Mouse (Mus musculus): ENCODE results near the gene Rnf5. TPM values are rescaled to one million over a fixed set of nuclear protein-coding genes. Genes with fewer than 3 reads are reported as not detected.

Rnf5 gene
- polyA plus RNA-seq, 1 experiment from 2014 or later = 241 TPM

DNA sequence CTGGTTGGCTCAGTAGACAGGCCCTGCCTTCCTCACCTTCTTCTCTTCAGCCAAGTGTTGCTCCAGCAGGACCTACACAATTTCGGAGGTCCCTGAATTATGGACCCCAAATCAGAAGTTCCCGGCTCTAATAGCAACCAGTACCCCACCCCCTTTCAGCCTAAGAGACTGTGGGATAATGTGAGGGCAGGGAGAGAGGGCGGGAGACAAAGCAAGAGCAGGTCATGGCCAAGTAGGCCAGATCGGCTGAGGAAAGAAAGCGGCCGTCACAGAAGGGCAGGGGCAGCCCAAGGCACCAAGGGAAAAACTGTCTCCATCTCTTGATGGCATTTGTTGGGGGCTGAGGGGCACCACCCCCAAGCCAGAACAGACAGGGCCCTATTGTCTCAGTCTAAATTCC lies 12.4 kb upstream of the Rnf5 start, which contains the start of gene Egfl8:
Gene Egfl8 (minus strand): TSS at position 101 of the 400 bp plus-strand sequence.
- H3K36me3 ChIP-seq (replicated peaks) = peaks cover 67% of the 10 kb centered on the region
- no peak within 1 kb of the TSS for H3K4me2 ChIP-seq
- H3K9ac ChIP-seq = peak within 1 kb of the TSS; percentile 4; the same call in 1 of the 2 replicates
- H3K4me1 ChIP-seq = no peaks in the 10 kb centered on the region
- 0 out of 2 replicates have a peak within 1 kb of the TSS, but pooled peaks have one; percentile 19 for H3K27ac ChIP-seq
- no peaks in the 10 kb centered on the region for H3K9me3 ChIP-seq
- H3K27me3 ChIP-seq = no peaks in the 10 kb centered on the region
- ATAC-seq (ENCODE audit: low FRiP score) = no peak
- H3K4me3 ChIP-seq (replicated peaks) = no peak within 1 kb of the TSS
- WGBS = 68% methylated on average over 6 of the region's 6 CpGs

DNA sequence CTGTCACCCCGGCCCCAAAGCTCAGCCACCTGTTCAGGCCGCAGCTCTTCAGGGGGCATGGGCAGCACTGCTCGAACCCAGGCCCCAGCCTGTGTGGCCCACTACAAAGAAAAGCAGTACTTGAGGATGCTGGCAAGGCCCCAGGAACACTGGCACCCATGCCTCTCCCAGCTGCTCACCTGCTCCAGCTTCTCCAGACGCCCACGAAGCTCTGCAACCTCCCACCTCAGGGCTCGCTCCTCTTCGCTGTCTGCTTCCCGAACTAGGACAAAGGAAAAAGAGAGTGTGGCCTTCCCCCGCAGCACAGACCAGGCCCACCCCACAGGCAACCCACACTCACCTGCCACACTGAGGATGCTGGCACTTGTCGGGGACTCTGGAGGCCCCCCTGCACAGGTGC lies 10.3 kb upstream of the Rnf5 start:
- Histone ChIP-seq H3K27ac (no peak overlapping the region), H3K9me3 (no peaks in the 10 kb centered on the region), H3K4me1 (no peaks in the 10 kb centered on the region; the same call in 1 of the 2 replicates), H3K4me2 (no peak overlapping the region), H3K36me3 (replicated peaks) (peaks cover 72% of the 10 kb centered on the region), H3K27me3 (no peaks in the 10 kb centered on the region), H3K9ac (no peak overlapping the region), H3K4me3 (replicated peaks) (no peak overlapping the region)
- no peak for ATAC-seq (ENCODE audit: low FRiP score)
- WGBS = 94% methylated on average over 10 of the region's 10 CpGs

GRCm38 (mm10) chr17:34613054-34613645 lies 9.7 kb upstream of the Rnf5 start:
- WGBS = 89% methylated on average over 11 of the region's 11 CpGs
- peaks cover 72% of the 10 kb centered on the region for H3K36me3 ChIP-seq (replicated peaks)
- no peak for ATAC-seq (ENCODE audit: low FRiP score)

GRCm38 (mm10) chr17:34611050-34611449 lies 7.6 kb upstream of the Rnf5 start:
- H3K27ac ChIP-seq = no peak overlapping the region
- no peak overlapping the region for H3K4me2 ChIP-seq
- peaks cover 17% of the 10 kb centered on the region for H3K4me1 ChIP-seq
- H3K27me3 ChIP-seq = no peaks in the 10 kb centered on the region
- ATAC-seq (ENCODE audit: low FRiP score) = no peak
- no peak overlapping the region for H3K4me3 ChIP-seq (replicated peaks)
- H3K9me3 ChIP-seq = no peaks in the 10 kb centered on the region
- no peak overlapping the region for H3K9ac ChIP-seq
- peaks cover 55% of the 10 kb centered on the region for H3K36me3 ChIP-seq (replicated peaks)
- WGBS = 93% methylated on average over 8 of the region's 8 CpGs

More at GRCm38 (mm10) chr17:34613054-34613645, 9.7 kb upstream of the Rnf5 start:
- Histone ChIP-seq H3K4me3 (replicated peaks) (no peak overlapping the region), H3K9ac (no peak overlapping the region), H3K4me2 (no peak overlapping the region), H3K27ac (no peak overlapping the region), H3K27me3 (no peaks in the 10 kb centered on the region), H3K9me3 (no peaks in the 10 kb centered on the region), H3K4me1 (no peaks in the 10 kb centered on the region; the same call in 1 of the 2 replicates)

- Histone ChIP-seq H3K4me2 (no peak overlapping the region), H3K4me3 (replicated peaks) (no peak overlapping the region), H3K4me1 (peaks cover 29% of the 10 kb centered on the region), H3K9ac (no peak overlapping the region), H3K9me3 (no peaks in the 10 kb centered on the region), H3K27ac (no peak overlapping the region), H3K36me3 (replicated peaks) (peaks cover 28% of the 10 kb centered on the region), H3K27me3 (no peaks in the 10 kb centered on the region)
- no peak for ATAC-seq (ENCODE audit: low FRiP score)
- 85% methylated on average over 7 of the region's 7 CpGs for WGBS
Measured at GRCm38 (mm10) chr17:34607997-34608396, 4.5 kb upstream of the Rnf5 start.

- Histone ChIP-seq H3K4me2 (peak overlapping the region; percentile 96), H3K4me3 (replicated peaks) (peak overlapping the region; percentile 97), H3K9ac (peak overlapping the region; percentile 99), H3K27me3 (no peaks in the 10 kb centered on the region), H3K9me3 (no peaks in the 10 kb centered on the region), H3K27ac (peak overlapping the region; percentile 92), H3K36me3 (replicated peaks) (peaks cover 20% of the 10 kb centered on the region), H3K4me1 (peaks cover 42% of the 10 kb centered on the region)
- ATAC-seq (ENCODE audit: low FRiP score) = no peak
- WGBS = 18% methylated on average over 31 of the region's 32 CpGs
Measured at GRCm38 (mm10) chr17:34606186-34607039, 2.9 kb upstream of the Rnf5 start.

- peak overlapping the region; percentile 96 for H3K4me2 ChIP-seq
- peak; percentile 67 for ATAC-seq (ENCODE audit: low FRiP score)
Measured at GRCm38 (mm10) chr17:34605609-34606008, 2.1 kb upstream of the Rnf5 start.

GRCm38 (mm10) chr17:34604511-34605237 lies 1.2 kb upstream of the Rnf5 start:
- Histone ChIP-seq H3K4me3 (replicated peaks) (peak overlapping the region; percentile 97), H3K4me1 (peaks cover 42% of the 10 kb centered on the region), H3K36me3 (replicated peaks) (peaks cover 22% of the 10 kb centered on the region), H3K4me2 (peak overlapping the region; percentile 96), H3K27me3 (no peaks in the 10 kb centered on the region), H3K9me3 (no peaks in the 10 kb centered on the region), H3K9ac (peak overlapping the region; percentile 99), H3K27ac (peak overlapping the region; percentile 92)
- WGBS = 16% methylated on average over 24 of the region's 24 CpGs
- ATAC-seq (ENCODE audit: low FRiP score) = no peak

More at GRCm38 (mm10) chr17:34605609-34606008, 2.1 kb upstream of the Rnf5 start:
- WGBS = under 1% methylated on average over 26 of the region's 30 CpGs
- H3K4me1 ChIP-seq = peaks cover 42% of the 10 kb centered on the region
- H3K4me3 ChIP-seq (replicated peaks) = peak overlapping the region; percentile 97
- H3K9me3 ChIP-seq = no peaks in the 10 kb centered on the region
- peak overlapping the region; percentile 92 for H3K27ac ChIP-seq
- peak overlapping the region; percentile 99 for H3K9ac ChIP-seq
- H3K36me3 ChIP-seq (replicated peaks) = peaks cover 18% of the 10 kb centered on the region
- no peaks in the 10 kb centered on the region for H3K27me3 ChIP-seq

- peak; percentile 85 for ATAC-seq (ENCODE audit: low FRiP score)
- Histone ChIP-seq H3K27me3 (no peaks in the 10 kb centered on the region), H3K4me3 (replicated peaks) (peak within 1 kb of the TSS; percentile 97), H3K36me3 (replicated peaks) (peaks cover 22% of the 10 kb centered on the region), H3K27ac (peak within 1 kb of the TSS; percentile 92), H3K4me1 (peaks cover 42% of the 10 kb centered on the region), H3K9me3 (no peaks in the 10 kb centered on the region), H3K9ac (peak within 1 kb of the TSS; percentile 99), H3K4me2 (peak within 1 kb of the TSS; percentile 96)
- 0% methylated on average over 35 of the region's 35 CpGs for whole genome bisulfite sequencing
Measured at GRCm38 (mm10) chr17:34604061-34604508, 595 bp upstream of the Rnf5 start, which contains the start of gene Agpat1. TSS of gene Agpat1 (plus strand) at chr17:34604262.

GRCm38 (mm10) chr17:34601796-34602195 lies 1.7 kb downstream of the Rnf5 start:
- no peak overlapping the region for H3K27ac ChIP-seq
- no peaks in the 10 kb centered on the region for H3K27me3 ChIP-seq
- H3K36me3 ChIP-seq (replicated peaks) = peaks cover 23% of the 10 kb centered on the region
- WGBS = 91% methylated on average over 12 of the region's 12 CpGs
- H3K9me3 ChIP-seq = no peaks in the 10 kb centered on the region
- no peak overlapping the region; the same call in 1 of the 2 replicates for H3K9ac ChIP-seq
- peak overlapping the region; percentile 73; the same call in 1 of the 2 replicates for H3K4me2 ChIP-seq
- no peak for ATAC-seq (ENCODE audit: low FRiP score)
- peaks cover 43% of the 10 kb centered on the region for H3K4me1 ChIP-seq
- H3K4me3 ChIP-seq (replicated peaks) = no peak overlapping the region

GRCm38 (mm10) chr17:34599891-34600290 lies 3.6 kb downstream of the Rnf5 start:
- Histone ChIP-seq H3K27ac (no peak overlapping the region), H3K9ac (no peak overlapping the region), H3K4me3 (replicated peaks) (no peak overlapping the region), H3K9me3 (no peaks in the 10 kb centered on the region), H3K27me3 (no peaks in the 10 kb centered on the region), H3K4me2 (no peak overlapping the region), H3K4me1 (peaks cover 49% of the 10 kb centered on the region), H3K36me3 (replicated peaks) (peaks cover 42% of the 10 kb centered on the region)
- no peak for ATAC-seq (ENCODE audit: low FRiP score)
- WGBS = 73% methylated on average over 9 of the region's 9 CpGs

All from forebrain, embryonic 12.5 days (tissue).